Mouse (Mus musculus) small intestine, adult 2 months (tissue): ENCODE data around the gene Zfp128.

Source experiments
- CTCF ChIP-seq: fragments of 200-500 bp; IDR thresholded peaks from 2 replicates; pipeline ENCODE4 v1.5.1; 2012; ENCODE audit warnings: low read depth, mild to moderate bottlenecking, control low read depth, inconsistent platforms, low read length, moderate library complexity, mixed read lengths; ENCODE audit not compliant: insufficient replicate concordance, insufficient read length; ENCODE audit errors: extremely low read depth
- POLR2A ChIP-seq: fragments of 200-500 bp; IDR thresholded peaks from 2 replicates; pipeline ENCODE4 v1.6.1; 2012; ENCODE audit warnings: low read depth, mild to moderate bottlenecking, control low read depth, inconsistent platforms, low read length, moderate library complexity

- TF ChIP-seq CTCF, result no peak
- TF ChIP-seq POLR2A, result no peak
Measured at GRCm38 (mm10) chr7:12874301-12874700, 6.7 kb upstream of the Zfp128 start.
